Mouse (Mus musculus): Measurements from ENCODE around the gene Tom1. TPM values are rescaled to one million over a fixed set of nuclear protein-coding genes. Genes with fewer than 3 reads are reported as not detected.

The Tom1 gene
- polyA plus RNA-seq, 1 experiment from 2014 or later, result 21.9 TPM

DNA sequence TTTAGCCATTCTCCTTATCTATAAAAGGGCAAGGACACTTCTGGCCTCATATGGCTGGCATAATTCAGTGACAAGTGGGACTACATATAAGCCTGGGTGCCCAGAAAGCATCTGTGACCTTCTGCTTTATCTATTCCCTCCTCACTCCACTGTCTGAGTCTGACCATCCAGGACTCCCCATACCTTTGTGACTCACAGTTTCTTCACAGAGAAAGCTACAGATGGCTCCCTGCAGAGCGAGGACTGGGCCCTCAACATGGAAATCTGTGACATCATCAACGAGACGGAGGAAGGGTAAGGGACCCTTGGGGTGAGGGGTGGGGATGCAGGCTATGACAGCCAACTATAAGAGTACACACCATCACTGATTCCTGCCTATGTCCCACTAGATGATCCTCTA is 14.3 kb downstream of the Tom1 start:
- no peak overlapping the region for H3K27ac ChIP-seq

DNA sequence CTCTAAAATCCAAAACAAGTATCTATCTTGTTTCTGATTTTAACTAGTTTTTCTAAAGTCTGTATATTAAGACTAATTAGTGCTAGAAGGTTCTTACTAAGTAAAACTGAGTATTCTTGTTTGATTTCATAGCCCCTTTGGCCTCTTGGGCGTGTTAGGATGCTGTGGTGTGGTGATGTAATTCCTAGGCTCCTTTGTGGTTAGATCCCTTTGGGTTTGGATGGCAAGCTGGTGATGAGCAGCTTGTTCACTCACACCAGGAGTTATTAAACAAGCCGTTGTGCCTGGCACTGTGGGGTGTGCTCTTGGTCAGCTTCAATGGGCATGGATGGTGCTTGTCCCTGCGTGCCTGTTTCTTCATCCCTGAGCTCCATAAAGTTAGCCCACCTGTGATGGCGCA is 19.8 kb downstream of the Tom1 start:
- ATAC-seq (ENCODE audit: low FRiP score), result no peak
- 90% methylated on average over 4 of the region's 4 CpGs for WGBS
- H3K4me3 ChIP-seq (replicated peaks), result no peak overlapping the region

More for the DNA sequence above, 14.3 kb downstream of the Tom1 start:
- Histone ChIP-seq H3K36me3 (replicated peaks) (no peaks in the 10 kb centered on the region; the same call in 1 of the 2 replicates), H3K4me3 (replicated peaks) (no peak overlapping the region), H3K9ac (no peak overlapping the region), H3K4me2 (no peak overlapping the region), H3K9me3 (no peaks in the 10 kb centered on the region), H3K4me1 (no peaks in the 10 kb centered on the region), H3K27me3 (no peaks in the 10 kb centered on the region)
- ATAC-seq (ENCODE audit: low FRiP score), result no peak
- 92% methylated on average over 3 of the region's 3 CpGs for WGBS

GRCm38 (mm10) chr8:75055673-75056072 is 22.2 kb downstream of the Tom1 start:
- no peak for ATAC-seq (ENCODE audit: low FRiP score)
- H3K4me3 ChIP-seq (replicated peaks), result no peak overlapping the region
- no peaks in the 10 kb centered on the region for H3K27me3 ChIP-seq
- no peaks in the 10 kb centered on the region; the same call in 1 of the 2 replicates for H3K4me1 ChIP-seq
- no peaks in the 10 kb centered on the region for H3K36me3 ChIP-seq (replicated peaks)
- no peak overlapping the region for H3K4me2 ChIP-seq
- 91% methylated on average over 2 of the region's 2 CpGs for WGBS
- no peaks in the 10 kb centered on the region for H3K9me3 ChIP-seq
- no peak overlapping the region for H3K9ac ChIP-seq
- H3K27ac ChIP-seq, result no peak overlapping the region

More for the DNA sequence above, 19.8 kb downstream of the Tom1 start:
- H3K4me2 ChIP-seq, result no peak overlapping the region
- H3K4me1 ChIP-seq, result no peaks in the 10 kb centered on the region; the same call in 1 of the 2 replicates
- H3K36me3 ChIP-seq (replicated peaks), result no peaks in the 10 kb centered on the region; the same call in 1 of the 2 replicates
- H3K27ac ChIP-seq, result no peak overlapping the region
- H3K27me3 ChIP-seq, result no peaks in the 10 kb centered on the region
- no peak overlapping the region for H3K9ac ChIP-seq
- H3K9me3 ChIP-seq, result no peaks in the 10 kb centered on the region

DNA sequence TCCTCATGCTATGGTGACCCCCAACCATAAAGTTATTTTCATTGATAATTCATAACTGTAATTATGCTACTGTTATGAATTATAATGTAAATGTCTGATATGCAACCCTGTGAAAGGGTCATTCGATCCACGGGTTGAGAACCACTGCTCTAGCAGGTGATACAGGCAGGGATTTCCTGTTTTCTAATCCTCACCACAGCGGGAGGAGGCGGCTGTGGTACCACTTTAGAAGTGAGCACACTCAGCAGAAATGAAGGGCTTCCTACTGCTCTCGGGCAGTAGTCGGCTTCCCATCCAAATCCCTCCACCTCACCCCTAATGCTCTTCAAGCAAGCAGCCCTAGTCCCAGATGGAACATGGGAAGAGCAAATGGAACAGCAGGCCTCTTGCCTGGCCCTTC is 26.5 kb downstream of the Tom1 start:
- H3K4me3 ChIP-seq (replicated peaks), result no peak overlapping the region
- peaks cover 3% of the 10 kb centered on the region; the same call in 1 of the 2 replicates for H3K36me3 ChIP-seq (replicated peaks)
- no peak overlapping the region for H3K4me2 ChIP-seq
- no peaks in the 10 kb centered on the region for H3K9me3 ChIP-seq
- 82% methylated on average over 6 of the region's 6 CpGs for WGBS
- no peak overlapping the region for H3K9ac ChIP-seq
- no peak overlapping the region for H3K27ac ChIP-seq
- H3K27me3 ChIP-seq, result no peaks in the 10 kb centered on the region
- H3K4me1 ChIP-seq, result no peaks in the 10 kb centered on the region
- ATAC-seq (ENCODE audit: low FRiP score), result no peak

DNA sequence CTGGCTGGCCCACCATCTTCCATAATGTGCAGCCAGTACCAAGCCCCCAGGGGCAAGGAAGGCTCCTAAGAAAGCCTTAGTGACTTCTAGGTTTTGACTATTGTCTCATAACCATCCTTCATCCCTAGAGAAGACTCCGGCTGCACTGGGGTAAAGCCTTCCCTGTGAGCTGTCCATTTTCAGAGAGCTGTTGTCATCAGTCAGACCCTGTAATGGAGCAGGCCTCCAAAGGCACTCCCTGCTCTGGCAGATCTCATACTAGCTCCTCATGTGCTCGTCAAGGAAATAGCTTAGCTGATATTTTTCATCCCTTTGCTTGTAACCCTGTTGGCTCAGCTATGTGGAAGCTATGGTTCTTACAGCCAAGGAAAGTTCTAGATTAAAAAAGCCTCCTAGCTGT is 27.3 kb downstream of the Tom1 start:
- no peaks in the 10 kb centered on the region for H3K9me3 ChIP-seq
- no peaks in the 10 kb centered on the region for H3K4me1 ChIP-seq
- H3K4me2 ChIP-seq, result no peak overlapping the region
- ATAC-seq (ENCODE audit: low FRiP score), result no peak
- H3K9ac ChIP-seq, result no peak overlapping the region
- H3K4me3 ChIP-seq (replicated peaks), result no peak overlapping the region
- H3K27ac ChIP-seq, result no peak overlapping the region
- WGBS, result 76% methylated on average over 2 of the region's 2 CpGs
- no peaks in the 10 kb centered on the region for H3K27me3 ChIP-seq
- peaks cover 9% of the 10 kb centered on the region; the same call in 1 of the 2 replicates for H3K36me3 ChIP-seq (replicated peaks)

- peaks cover 9% of the 10 kb centered on the region; the same call in 1 of the 2 replicates for H3K36me3 ChIP-seq (replicated peaks)
Measured at GRCm38 (mm10) chr8:75063290-75063689, 29.8 kb downstream of the Tom1 start.

GRCm38 (mm10) chr8:75064790-75065189 is 31.3 kb downstream of the Tom1 start:
- H3K27ac ChIP-seq, result no peak overlapping the region
- H3K9ac ChIP-seq, result no peak overlapping the region
- H3K27me3 ChIP-seq, result no peaks in the 10 kb centered on the region
- no peak overlapping the region for H3K4me3 ChIP-seq (replicated peaks)
- no peaks in the 10 kb centered on the region for H3K4me1 ChIP-seq
- H3K4me2 ChIP-seq, result no peak overlapping the region
- no peak for ATAC-seq (ENCODE audit: low FRiP score)
- no peaks in the 10 kb centered on the region for H3K9me3 ChIP-seq
- whole genome bisulfite sequencing, result 92% methylated on average over 3 of the region's 3 CpGs
- H3K36me3 ChIP-seq (replicated peaks), result peaks cover 9% of the 10 kb centered on the region; the same call in 1 of the 2 replicates

More at GRCm38 (mm10) chr8:75063290-75063689, 29.8 kb downstream of the Tom1 start:
- no peak overlapping the region for H3K4me3 ChIP-seq (replicated peaks)
- WGBS, result 91% methylated on average over 3 of the region's 3 CpGs
- H3K4me2 ChIP-seq, result no peak overlapping the region
- H3K4me1 ChIP-seq, result no peaks in the 10 kb centered on the region
- H3K9ac ChIP-seq, result no peak overlapping the region
- ATAC-seq (ENCODE audit: low FRiP score), result no peak
- H3K27ac ChIP-seq, result no peak overlapping the region
- H3K27me3 ChIP-seq, result no peaks in the 10 kb centered on the region
- no peaks in the 10 kb centered on the region for H3K9me3 ChIP-seq

DNA sequence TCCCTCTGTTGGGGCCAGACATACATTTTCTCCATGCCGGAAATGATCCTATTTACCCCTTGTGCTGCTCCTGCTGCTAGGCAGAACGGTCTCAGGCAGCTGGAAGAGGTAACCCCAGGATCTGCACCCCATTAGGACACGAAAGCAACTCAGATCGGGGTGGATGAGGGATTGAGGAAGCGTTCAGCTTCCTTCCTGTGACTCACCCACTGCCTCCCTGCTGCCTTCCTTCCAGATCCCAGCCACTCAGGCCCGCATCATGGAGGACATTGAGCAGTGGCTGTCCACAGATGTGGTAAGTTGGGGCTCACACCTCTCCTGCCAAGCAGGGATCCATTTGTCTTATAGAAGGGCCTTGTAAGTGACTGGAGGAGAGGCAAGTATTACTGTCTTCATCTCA is 33.8 kb downstream of the Tom1 start:
- 83% methylated on average over 6 of the region's 6 CpGs for WGBS
- no peaks in the 10 kb centered on the region for H3K27me3 ChIP-seq
- H3K4me2 ChIP-seq, result no peak overlapping the region
- H3K4me3 ChIP-seq (replicated peaks), result no peak overlapping the region
- H3K4me1 ChIP-seq, result no peaks in the 10 kb centered on the region
- H3K27ac ChIP-seq, result no peak overlapping the region
- H3K36me3 ChIP-seq (replicated peaks), result peaks cover 9% of the 10 kb centered on the region; the same call in 1 of the 2 replicates
- no peak overlapping the region for H3K9ac ChIP-seq
- no peak for ATAC-seq (ENCODE audit: low FRiP score)
- H3K9me3 ChIP-seq, result no peaks in the 10 kb centered on the region

- 100% methylated on average over 1 of the region's 1 CpGs for WGBS
Measured at GRCm38 (mm10) chr8:75070297-75070696, 36.8 kb downstream of the Tom1 start.

DNA sequence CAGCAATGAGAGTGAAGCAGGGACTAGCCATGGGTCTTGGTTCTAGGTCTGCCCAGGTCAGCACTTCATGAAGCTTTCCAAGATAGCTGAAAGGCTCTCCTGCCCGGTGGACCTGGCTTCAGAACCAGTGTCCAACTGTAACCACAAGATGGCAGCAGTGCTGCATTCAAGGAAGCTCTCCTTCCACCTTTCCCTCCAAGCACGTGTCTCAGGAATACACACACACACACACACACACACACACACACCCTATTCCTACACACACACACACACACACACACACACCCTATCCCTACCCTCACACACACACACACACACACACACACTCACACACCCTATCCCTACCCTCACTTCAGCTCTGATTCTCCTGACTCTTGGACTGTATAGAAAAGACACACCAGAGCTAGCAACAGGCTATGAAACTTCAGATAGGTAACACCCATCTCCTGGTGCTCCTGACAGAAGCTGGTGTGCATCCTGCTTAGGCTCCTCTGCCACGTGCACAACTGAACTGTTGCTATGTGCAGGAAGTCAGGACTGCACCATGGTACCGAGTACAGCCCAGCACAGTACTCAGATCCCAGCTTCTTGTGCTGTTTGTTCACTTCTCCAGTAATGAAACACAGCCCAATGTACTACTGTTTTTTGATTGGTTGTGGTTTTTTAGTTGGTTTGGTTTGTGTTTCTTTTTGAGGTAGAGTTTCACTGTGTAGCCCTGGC is 38.3 kb downstream of the Tom1 start:
- no peak overlapping the region for H3K27ac ChIP-seq
- no peaks in the 10 kb centered on the region for H3K36me3 ChIP-seq (replicated peaks)
- ATAC-seq (ENCODE audit: low FRiP score), result peak; percentile 82
- H3K9ac ChIP-seq, result no peak overlapping the region
- H3K27me3 ChIP-seq, result no peaks in the 10 kb centered on the region
- H3K9me3 ChIP-seq, result no peaks in the 10 kb centered on the region
- no peaks in the 10 kb centered on the region for H3K4me1 ChIP-seq
- WGBS, result 23% methylated on average over 4 of the region's 4 CpGs
- no peak overlapping the region for H3K4me3 ChIP-seq (replicated peaks)
- no peak overlapping the region for H3K4me2 ChIP-seq

More at GRCm38 (mm10) chr8:75070297-75070696, 36.8 kb downstream of the Tom1 start:
- H3K4me3 ChIP-seq (replicated peaks), result no peak overlapping the region
- peaks cover 2% of the 10 kb centered on the region; the same call in 1 of the 2 replicates for H3K36me3 ChIP-seq (replicated peaks)
- no peak overlapping the region for H3K9ac ChIP-seq
- no peak overlapping the region for H3K4me2 ChIP-seq
- ATAC-seq (ENCODE audit: low FRiP score), result no peak
- no peaks in the 10 kb centered on the region for H3K27me3 ChIP-seq
- H3K9me3 ChIP-seq, result no peaks in the 10 kb centered on the region
- H3K27ac ChIP-seq, result no peak overlapping the region
- no peaks in the 10 kb centered on the region for H3K4me1 ChIP-seq

DNA sequence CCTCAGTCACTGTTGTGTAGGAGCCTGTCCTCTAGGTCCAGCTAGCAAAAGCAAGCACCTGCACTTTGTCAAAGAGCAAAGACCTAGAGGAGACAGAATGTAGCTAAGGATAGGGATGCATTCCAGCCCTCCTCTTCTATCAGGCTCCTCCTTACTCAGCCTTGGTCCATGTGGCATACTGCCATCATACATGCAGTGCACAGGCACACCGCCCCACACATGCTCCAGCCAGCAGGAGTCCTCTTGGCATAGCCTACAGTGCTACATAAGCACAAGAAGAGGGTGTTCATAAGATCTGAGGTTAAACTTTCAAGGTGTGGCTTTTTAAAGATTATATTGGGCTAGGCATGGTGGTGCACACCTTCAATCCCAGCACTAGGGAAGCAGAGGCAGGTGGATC is 41.4 kb downstream of the Tom1 start:
- Histone ChIP-seq H3K27me3 (no peaks in the 10 kb centered on the region), H3K36me3 (replicated peaks) (no peaks in the 10 kb centered on the region), H3K9ac (no peak overlapping the region), H3K4me3 (replicated peaks) (no peak overlapping the region), H3K4me1 (no peaks in the 10 kb centered on the region), H3K9me3 (no peaks in the 10 kb centered on the region), H3K27ac (no peak overlapping the region), H3K4me2 (no peak overlapping the region)
- no peak for ATAC-seq (ENCODE audit: low FRiP score)
- 91% methylated on average over 1 of the region's 1 CpGs for WGBS

GRCm38 (mm10) chr8:75078215-75078614 is 44.7 kb downstream of the Tom1 start:
- Histone ChIP-seq H3K27me3 (no peaks in the 10 kb centered on the region), H3K27ac (no peak overlapping the region), H3K4me3 (replicated peaks) (no peak overlapping the region), H3K4me2 (no peak overlapping the region), H3K4me1 (0 out of 2 replicates have a peak, but pooled peaks cover under 1% of the 10 kb centered on the region), H3K36me3 (replicated peaks) (no peaks in the 10 kb centered on the region), H3K9me3 (no peaks in the 10 kb centered on the region), H3K9ac (no peak overlapping the region)
- ATAC-seq (ENCODE audit: low FRiP score), result no peak
- 86% methylated on average over 1 of the region's 1 CpGs for WGBS

DNA sequence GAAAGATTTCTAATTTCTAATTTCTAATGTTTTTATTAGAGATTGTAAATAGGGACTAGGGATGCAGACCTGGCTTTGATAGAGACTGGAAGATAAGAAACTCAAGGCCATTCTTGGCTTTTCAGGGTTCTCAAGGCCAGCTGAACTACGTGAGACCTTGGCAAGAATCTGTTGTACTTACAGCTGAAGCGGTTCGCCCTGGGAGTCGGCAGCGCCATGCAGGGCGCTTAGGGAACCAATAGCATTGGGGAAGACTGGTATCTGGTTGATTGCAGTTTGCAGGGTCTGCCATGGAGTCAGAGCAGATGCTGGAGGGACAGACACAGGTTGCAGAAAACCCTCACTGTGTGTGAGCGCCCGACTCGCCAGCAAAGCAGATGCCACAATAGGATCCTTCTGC is 45.3 kb downstream of the Tom1 start:
- 91% methylated on average over 9 of the region's 9 CpGs for WGBS
- Histone ChIP-seq H3K9me3 (no peaks in the 10 kb centered on the region), H3K36me3 (replicated peaks) (no peaks in the 10 kb centered on the region), H3K9ac (no peak overlapping the region), H3K4me1 (peaks cover 6% of the 10 kb centered on the region; the same call in 1 of the 2 replicates), H3K27me3 (no peaks in the 10 kb centered on the region), H3K4me2 (no peak overlapping the region), H3K27ac (no peak overlapping the region), H3K4me3 (replicated peaks) (no peak overlapping the region)
- no peak for ATAC-seq (ENCODE audit: low FRiP score)
